Mouse (Mus musculus) urinary bladder, postnatal 36 days (tissue): ENCODE measurements around the gene Wrnip1.

Source experiments
- DNase-seq, 2 experiments: peaks; one replicate each; pipeline ENCODE4 v3.0.0; 2022; ENCODE audit warnings: low spot score in 2 of 2, mixed read lengths in 1 of 2

Gene Wrnip1

GRCm38 (mm10) chr13:32806820-32807219 lies 5.0 kb downstream of the Wrnip1 start:
- DNase-seq, result no peak

DNA sequence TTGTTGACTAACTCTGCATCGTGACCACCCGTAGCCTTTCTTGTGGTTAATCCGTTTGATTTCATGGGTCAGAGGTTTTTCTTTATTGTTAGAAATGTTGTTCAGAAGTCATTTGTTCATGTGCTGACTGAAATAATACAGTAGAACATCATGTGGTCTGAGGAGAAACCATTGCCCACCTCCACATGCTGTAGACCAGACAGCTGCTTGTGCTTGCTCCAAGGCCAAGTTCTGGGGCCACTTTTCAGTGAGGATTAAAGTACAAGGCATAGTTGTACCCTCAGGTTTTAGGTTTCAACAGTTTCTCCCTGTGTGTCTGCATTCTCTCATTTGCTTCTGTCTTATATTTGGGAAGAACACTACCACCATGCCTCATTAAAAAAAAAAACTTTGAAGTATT lies 5.8 kb downstream of the Wrnip1 start:
- no peak for DNase-seq

GRCm38 (mm10) chr13:32819241-32819640 lies 17.4 kb downstream of the Wrnip1 start:
- no peak for DNase-seq

DNA sequence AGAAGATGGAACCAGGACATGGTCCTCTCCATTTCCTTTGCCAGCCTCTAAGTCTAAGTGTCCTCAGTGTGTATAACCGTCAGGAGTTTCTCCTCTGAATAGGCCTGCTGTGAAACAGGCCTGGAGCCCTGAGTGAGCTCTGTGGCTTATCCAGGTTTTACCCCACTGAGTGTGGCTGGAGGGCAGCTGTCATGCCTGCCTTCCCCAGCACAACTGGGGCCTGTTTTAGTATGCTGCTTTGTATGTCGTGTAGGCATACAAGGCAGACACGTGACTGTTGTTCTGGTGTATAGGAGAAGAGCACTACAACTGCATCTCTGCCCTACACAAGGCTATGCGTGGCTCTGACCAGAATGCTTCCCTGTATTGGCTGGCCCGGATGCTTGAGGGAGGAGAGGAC lies 18.1 kb downstream of the Wrnip1 start:
- no peak for DNase-seq

DNA sequence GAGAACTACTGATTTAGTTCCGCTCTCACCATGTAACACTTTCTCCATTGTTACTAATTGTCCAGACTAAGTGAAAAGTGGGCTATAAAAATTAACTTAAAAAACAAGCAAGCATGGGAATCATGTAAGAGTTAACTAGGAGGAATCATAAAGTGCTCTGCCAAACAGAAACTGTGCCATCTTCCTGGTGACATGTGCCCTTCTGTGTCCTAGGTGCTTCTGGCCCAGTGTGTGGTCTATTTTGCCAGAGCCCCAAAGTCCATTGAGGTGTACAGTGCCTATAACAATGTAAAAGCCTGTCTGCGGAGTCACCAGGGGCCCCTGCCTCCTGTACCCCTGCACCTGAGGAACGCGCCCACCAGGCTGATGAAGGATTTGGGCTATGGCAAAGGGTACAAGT lies 19.8 kb downstream of the Wrnip1 start:
- no peak for DNase-seq

- no peak for DNase-seq
Measured at GRCm38 (mm10) chr13:32823126-32823525, 21.3 kb downstream of the Wrnip1 start.

DNA sequence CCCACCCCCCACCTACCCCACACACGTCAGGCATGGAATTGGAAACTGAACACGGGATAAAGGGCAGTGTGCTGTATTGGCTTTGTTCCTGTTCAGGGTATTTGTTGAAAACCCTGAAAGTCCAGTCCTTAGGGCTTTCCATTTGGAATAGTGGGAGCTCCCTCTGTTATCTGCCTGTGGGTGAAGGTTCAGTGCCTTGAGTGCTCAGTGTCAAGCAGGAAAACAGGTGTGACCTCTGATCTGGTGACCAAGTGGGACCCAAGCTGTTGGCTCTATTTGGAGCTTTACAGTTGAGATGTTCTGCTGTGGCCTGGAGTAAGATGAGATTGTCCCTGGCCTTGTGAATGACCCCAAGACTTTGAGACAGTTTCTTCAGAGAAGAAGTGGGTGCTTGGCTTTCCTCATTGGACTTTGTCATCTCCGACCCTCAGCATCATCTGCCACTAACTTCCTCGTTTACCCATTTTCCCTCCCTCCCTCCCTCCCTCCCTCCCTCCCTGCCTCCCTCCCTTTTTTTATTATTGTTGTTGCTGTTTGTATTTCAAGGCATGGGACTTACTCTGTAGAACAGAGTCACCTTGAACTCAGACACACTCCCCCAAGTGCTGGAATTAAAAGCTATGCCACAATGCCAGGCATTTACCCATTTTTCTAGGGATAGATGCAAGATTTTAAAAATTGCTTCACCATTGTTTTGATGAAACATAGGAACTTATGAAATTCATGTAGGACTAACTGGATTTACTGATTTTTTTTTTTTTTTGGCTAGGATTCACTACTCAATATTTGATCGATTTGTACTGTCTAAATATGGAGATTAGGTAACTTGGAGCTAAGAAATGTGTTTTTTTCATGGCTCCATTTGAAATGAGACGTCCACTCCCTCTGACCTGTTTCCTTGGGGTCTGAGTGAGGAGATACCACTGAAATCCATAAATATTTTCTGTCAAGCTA lies 22.8 kb downstream of the Wrnip1 start:
- no peak for DNase-seq

GRCm38 (mm10) chr13:32825546-32825945 lies 23.7 kb downstream of the Wrnip1 start:
- DNase-seq, result no peak

DNA sequence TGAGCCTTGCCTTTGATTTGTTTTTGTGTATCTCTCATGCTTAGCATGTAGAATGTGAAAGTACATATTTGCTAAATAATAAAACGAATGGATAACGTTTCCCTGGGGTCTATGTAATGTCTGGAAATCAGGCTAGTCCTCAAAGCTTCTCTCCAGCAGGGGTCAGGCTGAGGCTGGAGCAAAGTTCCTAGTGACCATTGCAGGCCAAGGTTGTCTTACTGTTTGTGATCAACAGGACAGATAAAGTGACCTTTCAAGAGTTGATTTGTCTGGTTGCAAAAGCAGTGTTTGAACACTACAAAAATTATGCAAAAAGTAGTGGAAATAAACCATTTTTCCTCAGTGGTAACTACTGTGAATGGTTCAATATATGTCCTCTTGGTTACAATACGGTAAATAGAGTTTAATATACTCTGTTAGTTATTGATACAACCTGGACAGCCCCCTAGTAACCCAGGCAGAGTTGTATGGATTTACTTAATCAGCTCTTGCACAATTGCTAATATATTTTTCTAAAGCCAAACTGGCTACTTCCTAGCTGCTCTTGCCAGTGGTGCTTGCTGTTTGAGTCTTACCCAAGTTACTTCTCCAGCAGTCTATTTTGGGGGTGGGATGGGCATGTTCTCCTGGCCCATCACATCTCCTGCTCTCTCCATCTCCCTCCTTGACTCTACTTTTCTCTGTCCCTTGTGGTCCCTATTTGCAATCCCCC lies 25.4 kb downstream of the Wrnip1 start:
- DNase-seq, result no peak

- DNase-seq, result peak; percentile 35 to 36
Measured at GRCm38 (mm10) chr13:32827951-32828350, 26.1 kb downstream of the Wrnip1 start.

DNA sequence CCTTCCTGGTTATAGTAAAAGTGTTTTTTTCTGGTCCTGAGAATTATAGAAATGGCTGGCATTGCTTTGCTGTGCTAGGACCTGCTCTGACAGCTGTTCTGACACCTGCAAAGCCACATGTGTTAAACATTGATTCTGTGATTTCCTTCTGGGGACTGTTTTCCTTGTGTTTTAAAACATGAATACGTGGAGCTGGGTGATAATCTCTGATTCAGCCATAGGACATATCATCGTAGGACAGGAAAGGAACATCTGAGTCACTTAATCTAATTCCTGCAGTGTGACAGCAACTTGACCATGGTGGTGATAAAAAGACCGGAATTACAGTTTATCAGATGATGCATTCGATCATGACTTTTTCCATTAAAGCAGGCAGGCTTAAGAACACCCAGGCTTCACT lies 27.0 kb downstream of the Wrnip1 start:
- DNase-seq, result no peak

DNA sequence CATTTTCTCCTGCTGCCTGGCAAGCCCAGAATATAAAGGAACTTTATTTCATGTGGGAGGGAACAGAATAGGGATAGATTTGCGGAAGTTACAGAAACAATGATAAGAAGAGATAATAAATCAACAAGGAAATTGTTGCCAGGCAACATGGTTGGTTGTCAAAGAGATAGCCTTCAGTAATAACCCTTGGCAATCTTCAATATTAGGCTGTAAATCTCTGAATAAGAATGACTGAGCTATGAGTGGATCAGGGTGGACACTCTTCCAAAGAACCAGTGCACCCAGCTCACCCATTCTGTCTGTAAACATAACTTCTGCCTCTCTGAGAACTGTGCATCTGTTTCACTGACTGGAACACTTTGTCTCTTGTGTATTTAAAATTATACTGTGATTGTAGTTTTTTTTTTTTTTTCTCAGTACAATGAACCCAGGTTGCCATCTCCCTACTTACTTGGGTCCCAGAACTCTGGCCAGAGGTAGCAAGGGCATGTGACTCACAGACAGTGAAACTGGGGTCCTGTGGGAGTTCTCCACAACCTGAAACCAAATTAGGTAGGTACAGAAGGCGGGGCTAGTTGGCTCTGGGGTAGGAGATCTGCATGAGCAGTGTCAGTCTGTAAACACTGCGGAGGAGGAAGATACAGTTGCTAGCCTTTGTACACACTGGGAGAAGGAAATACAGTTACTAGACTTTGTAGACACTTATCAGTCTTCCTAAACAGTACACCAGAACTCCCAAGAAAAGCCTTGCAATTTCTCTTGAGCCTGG lies 29.9 kb downstream of the Wrnip1 start:
- no peak for DNase-seq

GRCm38 (mm10) chr13:32832776-32833175 lies 30.9 kb downstream of the Wrnip1 start:
- DNase-seq, result no peak

- no peak for DNase-seq
Measured at GRCm38 (mm10) chr13:32833237-32833636, 31.4 kb downstream of the Wrnip1 start.

- DNase-seq, result no peak
Measured at GRCm38 (mm10) chr13:32834513-32834912, 32.7 kb downstream of the Wrnip1 start.

- DNase-seq, result no peak
Measured at GRCm38 (mm10) chr13:32839314-32839713, 37.5 kb downstream of the Wrnip1 start.

GRCm38 (mm10) chr13:32841349-32841748 lies 39.5 kb downstream of the Wrnip1 start:
- no peak for DNase-seq

DNA sequence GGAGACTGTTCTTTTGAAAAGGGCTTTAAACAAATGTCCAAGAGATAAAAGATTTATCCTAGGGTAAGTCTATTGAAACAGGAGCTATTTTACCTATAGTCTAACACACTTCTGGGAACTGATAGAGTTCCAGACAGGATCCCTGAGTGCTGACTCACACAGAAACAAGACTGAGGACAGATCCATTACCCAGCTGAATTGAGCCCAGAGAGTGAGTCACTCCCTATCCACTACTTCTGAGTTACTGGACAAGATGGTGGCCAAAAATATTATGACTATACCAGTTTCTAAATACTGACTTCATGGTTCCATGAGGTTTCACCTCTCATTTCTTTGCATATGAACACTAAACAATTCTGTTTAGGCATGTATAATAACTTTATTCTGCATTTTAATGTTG lies 44.4 kb downstream of the Wrnip1 start:
- no peak for DNase-seq

GRCm38 (mm10) chr13:32849092-32849491 lies 47.3 kb downstream of the Wrnip1 start:
- no peak for DNase-seq

DNA sequence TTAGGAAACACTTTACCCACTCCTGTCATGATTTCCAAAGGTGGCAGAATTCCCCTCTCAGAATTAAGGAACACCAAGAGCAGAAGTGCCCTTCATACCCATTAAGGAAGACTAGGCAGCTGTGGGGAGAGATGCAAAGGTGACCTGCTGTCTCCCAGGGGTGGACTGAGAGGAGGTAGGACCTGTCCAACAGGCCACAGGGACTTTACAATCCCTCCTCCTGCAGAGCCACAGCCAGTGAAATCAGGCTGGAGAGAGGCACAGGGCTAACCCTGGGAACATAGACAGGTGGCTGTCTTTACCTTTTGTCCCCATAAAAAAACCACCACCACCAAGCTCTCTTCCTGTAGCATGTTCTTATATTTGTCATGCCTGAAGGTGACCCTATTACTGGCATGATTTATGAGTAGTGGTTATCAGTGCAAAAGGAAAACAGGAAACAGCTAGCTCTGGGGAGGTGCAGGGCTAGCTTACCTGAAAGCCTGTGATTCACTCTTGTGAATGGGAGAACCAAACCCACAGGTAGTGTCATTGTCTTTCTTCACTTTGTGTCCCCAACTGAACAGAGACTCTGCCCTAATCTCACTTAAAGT lies 47.8 kb downstream of the Wrnip1 start:
- DNase-seq, result no peak

DNA sequence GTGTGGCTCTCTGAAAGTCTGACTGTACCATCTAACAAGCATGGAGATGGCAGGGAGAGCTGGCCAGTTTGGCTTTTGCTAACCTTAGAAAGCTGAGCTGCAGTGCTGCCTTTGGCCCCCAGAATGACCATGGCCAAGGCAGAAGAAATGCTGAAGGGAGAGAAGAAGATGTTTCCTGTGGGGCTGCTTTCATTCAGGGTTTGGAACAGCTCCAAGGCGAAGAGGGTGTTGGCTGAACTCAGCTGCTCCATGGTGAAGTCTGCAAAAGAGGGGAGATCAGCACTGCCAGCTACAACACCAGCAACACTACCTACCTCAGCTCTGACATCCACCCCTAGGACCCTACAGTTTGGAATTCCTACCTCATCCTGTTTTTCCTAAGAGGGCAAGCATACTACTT lies 48.3 kb downstream of the Wrnip1 start:
- DNase-seq, result no peak
